Mouse (Mus musculus) embryo, embryonic 11 days (tissue): ENCODE data around the gene Tmcc2.
A peak's percentile ranks its signal among the peaks of the same experiment; 100 is the strongest.
"Not testable (repeated sequence)": the region's sequence is repeated elsewhere in the genome, so short reads cannot be mapped to it uniquely, and the experiment has no call there.

Experiments used
- DNase-seq: peaks from one replicate; pipeline ENCODE4 v3.0.0-alpha.2; 2015

The Tmcc2 gene

DNA sequence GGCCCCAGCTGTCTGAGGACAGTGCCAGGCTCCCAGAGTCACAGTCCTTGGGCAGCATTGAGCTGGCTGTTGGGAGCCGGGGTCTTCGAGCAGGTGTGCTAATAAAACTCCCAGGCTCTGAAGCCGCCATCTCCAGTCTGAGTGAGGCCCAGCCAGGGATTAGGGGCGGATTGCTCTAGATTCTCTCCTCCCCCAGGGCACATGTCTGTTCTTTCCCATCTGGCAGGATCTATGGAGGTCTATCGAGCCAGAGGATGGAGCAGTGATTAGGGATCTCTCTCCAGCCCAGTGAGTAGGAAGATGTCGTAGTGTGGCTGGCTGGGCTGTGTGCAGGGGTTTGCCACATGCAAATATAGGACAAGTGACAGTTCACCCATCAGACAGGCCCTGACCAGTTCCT, 24.1 kb downstream of the Tmcc2 start:
- no peak for DNase-seq

DNA sequence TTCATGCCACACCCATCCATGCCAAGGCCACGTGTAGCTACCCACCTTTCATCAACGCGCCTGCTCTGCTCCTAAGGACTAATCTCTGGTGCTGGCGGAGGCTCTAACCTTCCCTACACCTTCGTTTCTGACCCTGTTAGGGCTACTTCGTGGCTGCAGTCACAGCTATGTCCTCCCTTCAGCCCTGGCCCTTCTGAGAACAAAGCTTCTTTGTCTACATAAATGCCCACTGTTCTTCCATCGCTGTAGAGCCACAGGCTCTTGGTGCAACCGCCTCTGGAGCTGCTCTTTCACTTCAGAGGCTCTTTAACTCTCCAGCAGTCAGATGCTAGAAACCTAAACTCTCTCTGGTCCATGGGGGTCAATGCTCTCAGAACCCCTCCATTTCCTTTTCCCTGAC, 24.8 kb downstream of the Tmcc2 start:
- no peak for DNase-seq

DNA sequence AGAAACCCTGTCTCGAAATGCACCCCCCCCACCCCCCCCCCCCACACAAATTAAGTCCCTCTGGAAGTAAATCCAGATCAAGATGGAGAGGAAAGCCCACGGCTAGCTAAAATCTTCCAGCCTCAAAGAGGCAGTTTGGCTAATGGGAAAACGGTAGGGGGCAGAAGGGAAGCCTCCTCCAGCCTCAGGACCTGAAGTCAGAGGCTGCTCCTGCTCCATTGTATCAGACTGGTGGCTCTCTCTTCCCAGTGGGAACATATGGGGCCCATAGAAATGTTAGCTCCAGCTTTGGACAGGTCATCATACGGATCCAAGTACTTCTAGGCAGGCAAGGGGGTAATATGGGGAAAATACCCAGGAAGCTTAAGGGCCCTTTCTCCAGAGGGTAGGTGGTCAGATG, 25.4 kb downstream of the Tmcc2 start:
- DNase-seq, result no peak

GRCm38 (mm10) chr1:132364896-132365557, 26.1 kb downstream of the Tmcc2 start:
- DNase-seq, result no peak

DNA sequence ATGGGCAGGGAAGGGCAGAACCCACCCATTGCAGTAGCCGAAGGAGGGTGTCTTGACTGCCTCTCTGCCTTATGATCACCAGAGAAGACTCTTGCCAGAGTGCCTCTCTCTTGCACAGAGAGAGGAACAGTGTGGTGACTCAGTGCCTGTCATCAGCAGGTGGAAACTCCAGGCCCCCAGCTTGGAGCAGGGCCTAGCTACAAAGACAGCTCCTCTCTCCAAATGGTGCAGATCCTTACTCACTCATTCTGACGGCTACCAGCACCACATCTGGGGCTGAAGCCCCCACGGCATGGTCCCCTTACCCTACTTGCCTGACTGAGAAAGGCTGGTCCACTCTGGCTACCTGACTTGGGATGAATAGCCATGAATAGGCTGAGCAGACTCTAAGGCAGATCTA, 26.7 kb downstream of the Tmcc2 start:
- no peak for DNase-seq

DNA sequence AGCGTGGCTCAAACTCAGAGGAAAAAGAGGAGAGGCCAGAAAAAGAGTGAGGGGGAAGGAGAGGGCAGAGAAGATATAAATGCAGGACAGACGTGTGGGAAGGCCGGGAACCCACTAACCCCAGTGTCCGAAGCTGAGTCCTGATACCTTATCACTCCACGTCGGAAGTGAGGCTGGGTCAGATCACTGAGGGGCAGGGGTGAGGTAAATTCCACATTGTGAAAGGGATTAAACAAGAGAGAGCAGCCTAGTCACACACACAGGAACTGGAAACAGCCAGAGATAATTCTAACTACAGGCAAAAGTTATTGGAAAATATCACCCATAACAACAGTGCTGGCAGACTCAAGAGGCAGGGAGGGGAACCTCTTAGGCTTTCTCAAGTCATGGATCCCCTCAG, 29.1 kb downstream of the Tmcc2 start:
- DNase-seq, result no peak

- no peak for DNase-seq
Measured at GRCm38 (mm10) chr1:132356841-132357240, 34.2 kb downstream of the Tmcc2 start.

DNA sequence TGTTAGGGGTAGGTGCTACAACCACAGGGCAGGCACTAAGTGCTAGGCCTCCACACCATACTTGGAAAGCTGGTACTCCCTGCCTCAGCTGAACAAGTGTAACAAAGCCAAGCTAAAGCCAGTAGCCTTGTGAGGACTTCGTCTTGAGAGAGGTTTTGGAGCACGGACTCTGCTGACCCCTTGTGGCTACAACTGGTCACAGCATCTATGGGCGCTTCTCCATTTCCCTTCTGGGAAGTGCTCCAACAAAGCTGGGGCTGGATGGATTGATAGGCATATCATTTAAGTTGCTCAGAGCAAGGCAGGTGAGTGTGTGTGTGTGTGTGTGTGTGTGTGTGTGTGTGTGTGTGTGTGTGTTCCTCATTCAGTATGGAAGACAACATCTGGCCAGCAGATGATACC, 35.2 kb downstream of the Tmcc2 start:
- peak; percentile 88 for DNase-seq

DNA sequence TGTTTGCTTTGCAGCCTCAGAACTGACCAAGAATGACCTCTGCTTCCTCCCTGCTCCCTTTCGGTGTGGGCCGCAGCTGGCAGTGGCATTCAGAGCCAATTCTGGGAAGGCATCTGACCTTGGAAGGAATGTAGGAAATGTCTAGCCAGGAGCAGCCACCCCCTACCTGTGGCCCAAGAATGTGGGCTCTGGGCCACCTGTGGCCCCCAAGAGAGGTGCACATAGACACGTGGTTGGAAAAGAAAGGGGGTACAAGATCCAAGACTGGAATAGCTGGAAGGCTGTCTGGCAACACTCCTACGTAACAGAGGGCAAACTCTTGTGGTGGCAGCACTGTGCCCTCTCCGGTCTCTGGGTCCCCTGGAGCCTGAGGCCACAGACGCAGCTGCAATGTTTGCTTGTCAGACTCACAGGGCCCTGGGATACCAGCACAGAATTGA, 35.9 kb downstream of the Tmcc2 start:
- DNase-seq, result no peak

- DNase-seq, result no peak
Measured at GRCm38 (mm10) chr1:132354234-132354633, 36.8 kb downstream of the Tmcc2 start.

DNA sequence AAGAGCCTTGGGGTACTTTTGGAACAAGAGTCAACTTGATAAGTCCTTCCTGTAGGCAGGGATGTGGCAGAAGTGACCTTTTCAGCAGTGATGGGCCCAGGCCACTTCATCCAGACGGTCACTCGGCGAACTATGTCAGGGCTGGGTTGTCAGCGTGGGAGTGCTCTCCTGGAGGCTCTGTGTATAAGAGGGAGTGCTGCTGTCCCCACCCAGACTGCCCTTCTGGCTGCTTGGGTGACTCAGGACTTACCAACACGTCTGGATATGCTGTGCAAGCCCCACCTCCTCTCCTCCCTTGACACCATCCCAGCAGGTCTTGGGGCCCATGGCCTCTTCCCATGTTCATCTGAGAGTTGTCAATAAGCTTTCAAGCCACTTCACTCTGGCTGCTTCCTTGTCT, 37.7 kb downstream of the Tmcc2 start:
- no peak for DNase-seq

DNA sequence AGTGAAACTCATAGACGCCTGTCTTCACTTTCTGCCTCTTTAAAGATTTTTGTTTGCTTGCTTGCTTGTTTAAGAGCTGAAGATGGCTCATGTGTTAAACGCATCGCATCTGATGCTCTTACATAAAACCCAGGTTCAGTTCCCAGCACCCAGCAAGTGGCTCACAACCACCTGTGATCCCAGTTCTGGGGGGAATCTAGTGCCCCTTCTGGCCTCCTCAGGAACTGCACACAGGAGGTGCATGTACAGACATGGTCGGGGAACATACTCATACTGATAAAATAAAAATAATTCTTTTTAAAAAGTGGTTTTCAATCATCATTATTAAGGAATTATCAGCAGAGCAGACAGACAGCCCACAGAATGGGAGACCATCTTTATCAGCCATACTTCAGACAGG, 40.0 kb downstream of the Tmcc2 start:
- no peak for DNase-seq

DNA sequence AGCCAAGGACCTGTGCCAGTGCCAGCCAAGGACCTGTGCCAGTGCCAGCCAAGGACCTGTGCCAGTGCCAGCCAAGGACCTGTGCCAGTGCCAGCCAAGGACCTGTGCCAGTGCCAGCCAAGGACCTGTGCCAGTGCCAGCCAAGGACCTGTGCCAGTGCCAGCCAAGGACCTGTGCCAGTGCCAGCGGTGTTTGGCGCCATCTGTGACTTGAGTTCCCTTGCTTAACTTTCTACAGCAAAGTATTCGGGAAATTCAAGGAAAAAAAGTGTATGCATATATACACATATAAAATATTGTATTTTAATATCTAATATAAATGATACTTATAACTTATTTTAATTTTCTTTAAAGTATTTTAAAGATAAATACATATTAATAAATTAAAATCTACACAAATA, 41.5 kb downstream of the Tmcc2 start:
- not testable (repeated sequence) for DNase-seq

- not testable (repeated sequence) for DNase-seq
Measured at GRCm38 (mm10) chr1:132349049-132349448, 42.0 kb downstream of the Tmcc2 start.

DNA sequence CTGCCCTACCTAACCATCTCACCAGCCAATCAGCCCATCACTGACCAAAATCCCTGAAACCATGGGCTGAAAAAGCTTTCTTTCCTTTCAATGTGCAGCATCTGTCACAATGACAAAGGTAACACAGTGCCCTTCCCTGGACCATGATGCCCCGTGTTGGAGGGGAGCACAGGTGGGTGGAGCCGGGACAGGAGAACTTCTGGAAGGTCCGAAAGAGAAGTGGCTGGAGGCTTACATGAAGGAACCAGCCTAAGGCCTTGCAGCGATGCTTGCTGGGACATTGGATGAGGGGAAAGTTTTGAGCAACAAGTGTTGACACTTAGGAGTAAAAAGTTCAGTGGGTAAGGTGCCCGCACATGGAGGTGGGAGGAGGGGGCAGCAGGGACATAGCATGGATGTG, 42.7 kb downstream of the Tmcc2 start:
- no peak for DNase-seq

GRCm38 (mm10) chr1:132346951-132347350, 44.1 kb downstream of the Tmcc2 start:
- no peak for DNase-seq

DNA sequence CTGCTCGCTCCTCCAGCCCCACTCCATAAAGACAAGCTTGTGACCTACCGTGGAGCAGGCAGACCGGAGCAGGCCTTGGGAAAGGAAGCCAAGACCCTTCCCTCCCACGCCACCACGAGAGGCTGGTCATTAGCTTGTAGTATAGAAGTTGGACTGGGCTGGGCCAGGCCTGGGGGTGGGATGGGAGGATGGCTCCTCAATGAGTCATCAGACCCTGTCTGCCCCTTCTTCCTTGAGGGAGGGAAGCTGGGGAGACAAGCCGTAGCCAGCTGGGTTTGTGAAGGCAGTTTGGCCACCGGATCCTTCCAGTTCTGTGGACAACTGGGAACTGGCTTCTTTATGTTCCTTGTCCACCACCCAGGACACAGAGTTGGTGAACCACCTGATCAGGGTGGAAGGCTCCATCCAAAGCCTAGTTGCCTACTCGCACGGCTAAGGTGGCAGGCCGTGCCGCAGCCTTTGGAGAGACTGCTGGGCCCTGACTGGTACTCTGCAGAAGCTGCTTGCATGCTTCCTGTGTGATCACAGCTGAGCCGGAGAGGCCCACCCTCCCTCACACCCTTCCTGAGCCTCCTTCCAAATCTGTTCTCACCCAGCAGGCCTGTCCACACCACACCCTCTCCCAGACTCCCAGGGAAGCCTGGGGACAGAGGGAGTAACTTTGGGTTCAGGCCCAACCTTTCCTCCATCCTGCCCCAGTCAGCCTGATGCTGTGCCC, 44.8 kb downstream of the Tmcc2 start:
- DNase-seq, result no peak

- no peak for DNase-seq
Measured at GRCm38 (mm10) chr1:132345514-132345913, 45.6 kb downstream of the Tmcc2 start.

GRCm38 (mm10) chr1:132343656-132344055, 47.4 kb downstream of the Tmcc2 start:
- no peak for DNase-seq

GRCm38 (mm10) chr1:132343191-132343590, 47.9 kb downstream of the Tmcc2 start:
- DNase-seq, result no peak

DNA sequence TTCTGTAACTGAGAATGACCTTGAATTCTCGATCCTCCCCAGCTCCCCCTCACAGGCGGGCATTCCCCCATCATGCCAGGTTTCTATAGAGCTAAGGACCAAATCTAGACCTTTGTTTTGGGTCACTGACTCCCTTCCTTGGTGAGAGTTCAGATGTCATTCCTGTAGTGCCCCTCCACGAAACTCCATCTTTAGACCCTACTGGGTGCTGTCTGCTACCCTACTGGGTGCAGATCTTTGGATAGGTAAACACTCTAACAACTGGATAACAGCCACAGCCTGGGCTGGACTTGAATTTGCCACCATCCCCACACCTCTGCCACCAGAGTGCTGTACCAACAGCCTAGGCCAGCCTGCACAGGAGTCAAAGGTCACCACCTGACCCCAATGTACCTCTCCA, 48.6 kb downstream of the Tmcc2 start:
- no peak for DNase-seq

GRCm38 (mm10) chr1:132341731-132342501, 49.2 kb downstream of the Tmcc2 start:
- DNase-seq, result no peak

- no peak for DNase-seq
Measured at GRCm38 (mm10) chr1:132338027-132338660, 52.9 kb downstream of the Tmcc2 start.
